Mouse (Mus musculus) hindbrain, embryonic 11.5 days (tissue): Measurements from ENCODE around the gene Tardbp. TPM values are rescaled to one million over a fixed set of nuclear protein-coding genes. Genes with fewer than 3 reads are reported as not detected.

Experiments
- ATAC-seq: fragments of 200-750 bp; cut with Nextera tagmentation; 2 replicates; pipeline ENCODE4 v1.8.0; 2017; ENCODE audit warnings: mild to moderate bottlenecking, moderate TSS enrichment, moderate library complexity; ENCODE audit not compliant: low FRiP score
- DNase-seq: peaks from one replicate; pipeline ENCODE4 v3.0.0-alpha.2; 2015; ENCODE audit warnings: low spot score
- H3K27ac ChIP-seq: fragments of 300-500 bp; sonication (generic); 2 replicates; pipeline ENCODE4 v1.5.1; 2014; ENCODE audit warnings: mild to moderate bottlenecking, low read depth, low read length
- H3K27me3 ChIP-seq: fragments of 300-500 bp; sonication (generic); 2 replicates; pipeline ENCODE4 v1.6.1; 2014; ENCODE audit warnings: mild to moderate bottlenecking, low read length, moderate library complexity, mixed read lengths; ENCODE audit not compliant: control insufficient read depth, insufficient read depth
- H3K36me3 ChIP-seq: fragments of 300-500 bp; sonication (generic); 2 replicates; pipeline ENCODE4 v1.6.1; 2014; ENCODE audit warnings: mild to moderate bottlenecking, low read length, moderate library complexity, mixed read lengths; ENCODE audit not compliant: control insufficient read depth, insufficient read depth
- H3K4me1 ChIP-seq: fragments of 300-500 bp; sonication (generic); replicated peaks from 2 replicates; pipeline ENCODE4 v1.6.1; 2014; ENCODE audit warnings: low read length, mixed read lengths; ENCODE audit not compliant: control insufficient read depth, insufficient read depth
- H3K4me2 ChIP-seq: fragments of 300-500 bp; sonication (generic); replicated peaks from 2 replicates; pipeline ENCODE4 v1.6.1; 2014; ENCODE audit warnings: mild to moderate bottlenecking, low read depth, low read length
- H3K4me3 ChIP-seq: fragments of 300-500 bp; sonication (generic); 2 replicates; pipeline ENCODE4 v1.5.1; 2014; ENCODE audit warnings: low read depth, low read length
- H3K9ac ChIP-seq: fragments of 300-500 bp; sonication (generic); 2 replicates; pipeline ENCODE4 v1.6.1; 2014; ENCODE audit warnings: low read depth, low read length
- H3K9me3 ChIP-seq: fragments of 300-500 bp; sonication (generic); 2 replicates; pipeline ENCODE4 v1.6.1; 2016; ENCODE audit warnings: low read length; ENCODE audit not compliant: control insufficient read depth
- WGBS: fragments of 180-500 bp; shearing (Covaris S2); extraction: QIAGEN DNeasy Blood & Tissue Kit; methylation state at CpG from one replicate; pipeline ENCODE4 v1.1.7; 2014; 5-methylcytosine and 5-hydroxymethylcytosine counted together
- polyA plus RNA-seq: library from polyadenylated mRNA; unstranded; fragments of >200 nt; fragmentation: Nextera tagmentation; extraction: Ambion mirVana; gene quantifications from 2 replicates; pipeline ENCODE4 v1.2.1, GENCODE M21; 2014

Tardbp gene
- polyA plus RNA-seq, 1 experiment from 2014 or later: 199 TPM

DNA sequence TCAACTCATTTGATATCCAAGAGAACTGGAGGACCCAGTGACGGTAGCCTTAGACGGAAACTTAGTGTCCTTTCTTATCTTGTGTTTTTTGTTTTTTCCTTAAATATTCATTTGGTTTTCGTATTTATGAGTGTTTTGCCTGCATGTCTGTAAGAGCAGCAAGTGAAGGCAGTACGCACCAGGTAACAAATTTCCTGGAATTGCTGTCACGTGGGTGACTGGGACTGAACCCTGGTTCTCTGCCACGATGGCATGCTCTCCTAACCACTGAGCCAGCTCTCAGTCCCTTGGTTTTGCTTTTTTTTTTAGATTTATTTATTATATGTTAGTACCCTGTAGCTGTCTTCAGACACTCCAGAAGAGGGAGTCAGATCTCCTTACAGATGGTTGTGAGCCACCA lies 18.1 kb upstream of the Tardbp start:
- H3K4me3 ChIP-seq: no peak overlapping the region
- H3K4me2 ChIP-seq: no peak overlapping the region
- no peak for DNase-seq
- no peaks in the 10 kb centered on the region for H3K36me3 ChIP-seq
- H3K27me3 ChIP-seq: no peaks in the 10 kb centered on the region
- no peaks in the 10 kb centered on the region for H3K9me3 ChIP-seq
- ATAC-seq: no peak
- H3K9ac ChIP-seq: no peak overlapping the region
- no peak overlapping the region for H3K27ac ChIP-seq
- H3K4me1 ChIP-seq: no peaks in the 10 kb centered on the region
- 91% methylated on average over 6 of the region's 6 CpGs for WGBS

DNA sequence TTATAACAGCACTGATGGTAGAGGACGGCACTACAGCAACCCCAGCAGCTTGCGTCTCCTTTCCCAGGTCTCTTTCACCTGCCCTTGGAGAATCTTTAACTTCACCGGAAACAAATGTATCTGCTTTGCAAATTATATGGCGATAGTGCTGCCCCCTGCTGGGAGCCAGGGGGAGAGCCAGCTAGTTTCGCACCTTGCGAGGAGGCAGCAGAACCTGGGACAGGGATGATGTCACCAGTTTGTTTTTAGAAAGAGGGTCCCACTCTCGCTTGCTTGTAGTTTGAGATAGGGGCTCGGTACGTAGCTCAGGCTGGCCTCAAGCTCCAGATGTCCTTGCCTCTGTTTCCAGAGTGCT lies 17.3 kb upstream of the Tardbp start:
- Histone ChIP-seq H3K9ac (no peak overlapping the region), H3K4me1 (no peaks in the 10 kb centered on the region), H3K9me3 (no peaks in the 10 kb centered on the region), H3K4me3 (no peak overlapping the region), H3K36me3 (no peaks in the 10 kb centered on the region), H3K4me2 (0 out of 2 replicates have a peak overlapping the region, but pooled peaks have one; percentile 8), H3K27ac (no peak overlapping the region), H3K27me3 (no peaks in the 10 kb centered on the region)
- DNase-seq: peak; percentile 77
- ATAC-seq: no peak
- 11% methylated on average over 9 of the region's 9 CpGs for WGBS

DNA sequence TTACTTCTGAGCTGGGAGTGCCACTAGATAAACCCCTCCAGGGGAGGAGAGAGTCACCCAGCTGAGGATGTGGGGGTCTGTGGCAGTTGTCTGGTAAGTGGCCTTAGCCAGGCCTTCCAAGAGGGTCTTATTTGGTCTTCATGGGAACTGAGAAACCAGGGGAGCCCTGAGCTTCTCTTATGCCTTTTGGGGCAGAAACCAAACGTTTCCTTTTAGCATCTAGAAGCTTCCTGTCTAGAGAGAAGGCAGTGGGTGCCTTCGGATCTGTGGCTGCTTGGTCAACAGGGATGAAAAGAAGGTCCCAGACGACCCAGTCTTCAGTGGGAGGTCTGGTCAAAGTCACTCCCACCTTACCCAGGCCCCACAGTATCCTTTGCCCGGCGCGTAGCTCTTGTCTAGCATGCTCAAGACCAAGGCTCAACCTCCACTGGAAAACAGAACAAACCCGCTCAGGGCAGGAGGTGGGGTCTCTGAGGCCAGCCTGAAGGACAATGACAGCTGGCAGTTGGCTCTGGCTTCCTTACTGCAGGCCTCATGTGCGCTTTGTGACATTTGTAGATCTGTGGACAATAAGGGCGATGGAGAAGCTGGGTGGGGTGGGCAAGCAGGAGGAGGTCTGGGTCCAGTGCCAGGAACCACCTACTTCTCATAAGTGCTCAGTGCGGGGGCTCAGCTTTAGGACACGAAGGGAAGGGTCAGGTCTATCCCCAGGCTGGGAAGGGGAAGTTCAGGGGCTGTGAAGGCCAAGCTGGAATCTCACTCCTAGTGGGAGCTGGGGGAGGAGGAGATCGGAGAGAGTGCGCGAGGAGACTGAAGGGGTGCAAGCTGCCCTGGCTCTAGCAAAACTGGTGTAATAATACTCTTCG lies 16.7 kb upstream of the Tardbp start, which contains the start of gene Gm572:
Gene Gm572 (plus strand): TSS at position 27 of the 866 bp plus-strand sequence.
- Histone ChIP-seq H3K36me3 (no peaks in the 10 kb centered on the region), H3K9ac (no peak within 1 kb of the TSS), H3K4me1 (no peaks in the 10 kb centered on the region), H3K27me3 (no peaks in the 10 kb centered on the region), H3K9me3 (no peaks in the 10 kb centered on the region), H3K4me2 (0 out of 2 replicates have a peak within 1 kb of the TSS, but pooled peaks have one; percentile 8), H3K4me3 (no peak within 1 kb of the TSS), H3K27ac (no peak within 1 kb of the TSS)
- 67% methylated on average over 15 of the region's 15 CpGs for WGBS
- no peak for DNase-seq
- ATAC-seq: no peak

DNA sequence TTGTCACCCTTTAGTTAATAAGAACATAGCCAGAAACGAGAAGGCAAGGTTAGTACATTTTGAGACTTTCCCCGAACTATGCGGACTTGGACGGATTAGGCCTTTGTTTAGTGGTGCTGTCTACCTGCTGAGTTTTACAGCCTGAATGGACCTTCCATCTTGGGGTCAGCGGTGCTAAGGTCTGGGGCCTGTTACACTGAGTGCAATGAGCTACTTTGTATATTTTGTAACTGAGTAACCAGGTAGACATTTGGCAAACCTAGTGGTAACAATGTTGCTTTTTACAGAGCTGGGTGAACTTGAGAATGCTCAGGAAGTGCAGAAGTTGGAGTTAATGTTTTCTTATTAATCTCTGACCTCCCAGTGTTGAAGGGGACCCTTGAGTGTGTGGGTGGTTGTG lies 14.3 kb upstream of the Tardbp start:
- 88% methylated on average over 5 of the region's 5 CpGs for WGBS

DNA sequence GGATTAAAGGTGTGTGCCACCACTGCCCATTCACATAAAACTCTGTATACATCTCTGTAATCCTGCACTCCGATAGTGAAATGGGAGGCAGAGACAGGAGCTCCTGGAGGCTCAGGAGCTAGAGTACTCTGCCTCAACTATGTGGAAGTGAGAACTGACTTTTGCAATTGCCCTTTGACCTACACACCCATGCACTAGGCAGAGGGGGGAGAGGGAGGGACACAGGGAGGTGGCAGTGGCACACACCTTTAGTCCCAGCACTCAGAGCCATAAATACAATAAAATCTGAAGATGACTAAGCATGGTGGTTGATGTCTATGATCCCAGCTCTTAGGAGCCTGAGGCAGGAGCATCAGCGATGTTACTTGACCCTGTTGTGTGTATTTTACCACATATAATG lies 12.6 kb upstream of the Tardbp start:
- Histone ChIP-seq H3K9ac (no peak overlapping the region), H3K9me3 (no peaks in the 10 kb centered on the region), H3K27me3 (no peaks in the 10 kb centered on the region), H3K36me3 (no peaks in the 10 kb centered on the region), H3K27ac (no peak overlapping the region), H3K4me3 (no peak overlapping the region), H3K4me2 (no peak overlapping the region), H3K4me1 (no peaks in the 10 kb centered on the region)
- 85% methylated on average over 2 of the region's 2 CpGs for WGBS
- DNase-seq (no peak), ATAC-seq (no peak)

More for the DNA sequence above, 14.3 kb upstream of the Tardbp start:
- no peak overlapping the region for H3K4me2 ChIP-seq
- no peaks in the 10 kb centered on the region for H3K36me3 ChIP-seq
- H3K27ac ChIP-seq: no peak overlapping the region
- DNase-seq (no peak), ATAC-seq (no peak)
- H3K4me3 ChIP-seq: no peak overlapping the region
- no peak overlapping the region for H3K9ac ChIP-seq
- no peaks in the 10 kb centered on the region for H3K27me3 ChIP-seq
- H3K9me3 ChIP-seq: no peaks in the 10 kb centered on the region
- no peaks in the 10 kb centered on the region for H3K4me1 ChIP-seq

DNA sequence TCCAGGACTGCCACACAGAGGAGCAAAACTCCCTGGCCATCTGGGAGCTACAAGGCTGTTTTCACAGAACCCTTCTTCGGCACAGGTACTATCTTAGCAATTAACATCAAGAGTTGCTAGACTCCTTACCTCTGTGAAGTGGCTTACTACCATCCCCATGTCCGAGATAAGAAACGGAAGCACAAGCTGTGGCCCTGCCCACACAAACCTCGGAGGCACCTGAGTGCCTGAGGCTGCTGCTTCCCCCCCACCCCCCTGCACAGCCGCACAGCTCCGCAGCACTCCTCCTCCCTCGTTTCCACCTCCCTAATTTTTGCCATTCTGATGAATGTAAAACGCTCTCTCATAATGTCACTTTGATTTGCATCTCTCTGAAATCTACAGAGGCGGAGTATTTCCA lies 11.5 kb upstream of the Tardbp start:
- H3K27me3 ChIP-seq: no peaks in the 10 kb centered on the region
- DNase-seq: no peak
- ATAC-seq: no peak
- no peak overlapping the region for H3K4me3 ChIP-seq
- no peak overlapping the region for H3K27ac ChIP-seq
- WGBS: 65% methylated on average over 9 of the region's 9 CpGs
- no peaks in the 10 kb centered on the region for H3K4me1 ChIP-seq
- H3K9ac ChIP-seq: no peak overlapping the region
- no peaks in the 10 kb centered on the region for H3K36me3 ChIP-seq
- no peak overlapping the region for H3K4me2 ChIP-seq
- no peaks in the 10 kb centered on the region for H3K9me3 ChIP-seq

DNA sequence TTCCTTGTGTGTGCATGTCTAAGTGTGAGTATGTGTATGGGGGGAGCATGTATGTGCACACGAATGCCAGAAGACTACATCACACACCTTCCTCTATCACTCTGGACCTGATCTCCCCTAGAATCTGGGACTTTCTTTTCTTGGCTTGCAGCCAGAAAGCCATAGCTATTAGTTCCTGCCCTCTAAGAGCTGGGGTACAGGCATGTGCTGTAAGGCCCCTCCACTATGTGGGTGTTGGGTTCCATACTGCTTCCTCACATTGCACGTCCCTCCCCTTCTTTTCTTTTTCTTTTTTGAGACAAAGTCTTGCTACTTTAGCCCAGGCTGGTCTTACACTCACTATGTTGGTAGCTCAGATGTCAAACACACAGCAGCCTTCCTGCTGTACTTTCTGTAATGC lies 8.5 kb upstream of the Tardbp start:
- ATAC-seq (no peak), DNase-seq (no peak)
- WGBS: 74% methylated on average over 2 of the region's 2 CpGs
- H3K9ac ChIP-seq: no peak overlapping the region
- H3K27ac ChIP-seq: no peak overlapping the region
- H3K4me3 ChIP-seq: no peak overlapping the region
- no peak overlapping the region for H3K4me2 ChIP-seq
- H3K27me3 ChIP-seq: no peaks in the 10 kb centered on the region
- H3K9me3 ChIP-seq: no peaks in the 10 kb centered on the region
- no peaks in the 10 kb centered on the region for H3K36me3 ChIP-seq
- no peaks in the 10 kb centered on the region for H3K4me1 ChIP-seq

DNA sequence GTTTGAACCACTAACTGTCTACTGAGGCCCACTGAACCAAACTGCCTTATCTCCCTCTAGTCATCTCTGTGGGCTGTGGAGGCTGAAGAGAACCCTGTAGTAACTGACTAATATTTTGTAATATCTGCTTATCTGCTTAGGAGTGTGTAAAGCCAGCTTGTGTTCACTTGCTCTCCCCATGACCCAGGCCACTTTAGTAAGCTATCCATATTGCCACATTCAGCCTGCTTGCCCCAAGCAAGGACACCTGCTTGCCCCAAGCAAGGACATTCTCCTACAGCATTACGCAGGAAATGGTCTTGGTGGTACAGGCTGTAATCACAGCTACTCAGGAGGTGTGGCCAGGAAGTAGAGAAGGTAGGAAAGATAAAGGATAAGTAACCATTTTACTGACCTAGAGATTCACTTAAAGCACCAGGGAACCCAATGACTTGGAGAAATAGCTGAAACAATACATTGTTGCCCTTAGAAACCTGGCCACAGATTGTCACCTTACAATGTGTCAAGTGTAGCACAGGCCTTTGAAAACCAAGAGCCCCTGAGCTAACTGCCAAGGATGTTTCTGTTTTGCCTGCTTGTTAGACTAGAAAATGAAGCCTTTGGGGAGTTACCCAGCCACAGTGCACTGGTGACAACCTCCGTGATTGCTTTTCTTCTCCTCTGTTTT lies 6.7 kb upstream of the Tardbp start:
- 80% methylated on average over 2 of the region's 2 CpGs for WGBS
- ATAC-seq: no peak

More for the DNA sequence above, 6.7 kb upstream of the Tardbp start:
- H3K9ac ChIP-seq: no peak overlapping the region
- no peaks in the 10 kb centered on the region for H3K36me3 ChIP-seq
- H3K4me3 ChIP-seq: no peak overlapping the region
- H3K9me3 ChIP-seq: no peaks in the 10 kb centered on the region
- H3K4me2 ChIP-seq: no peak overlapping the region
- no peak for DNase-seq
- no peak overlapping the region for H3K27ac ChIP-seq
- no peaks in the 10 kb centered on the region for H3K4me1 ChIP-seq
- H3K27me3 ChIP-seq: no peaks in the 10 kb centered on the region
